Mouse (Mus musculus) spleen, adult 18-20 months (tissue): ENCODE results near the gene Ifnar2.

Experiments used
- DNase-seq, 2 experiments: peaks; one replicate each; pipeline ENCODE4 v3.0.0; 2022; ENCODE audit warnings: mixed read lengths in 2 of 2

Ifnar2 gene

GRCm38 (mm10) chr16:91372577-91373472, at the start of gene Ifnar2:
Ifnar2 (plus strand) TSS chr16:91372783.
- DNase-seq, result peak; percentile 73 to 82

DNA sequence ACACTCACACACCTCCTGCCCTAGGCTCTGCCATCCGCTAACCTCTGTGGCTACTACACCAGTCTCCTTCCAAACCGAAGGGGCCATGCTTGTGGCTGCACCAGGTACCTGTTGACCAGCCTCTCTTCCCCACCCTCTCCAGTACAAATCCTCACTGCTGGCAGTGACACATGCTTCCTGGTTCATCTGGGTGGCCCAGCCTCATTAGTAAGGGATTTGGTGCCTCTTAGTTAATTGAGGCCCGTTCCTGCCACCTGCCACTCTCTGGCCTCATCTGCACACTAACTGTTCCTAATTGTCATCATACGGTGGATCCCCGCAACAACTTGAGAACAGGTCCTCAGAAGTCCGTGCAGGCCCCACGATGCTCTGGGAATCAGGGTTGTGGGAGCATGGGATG, 45.0 kb upstream of the Ifnar2 start:
- DNase-seq, result no peak

GRCm38 (mm10) chr16:91328922-91329321, 43.7 kb upstream of the Ifnar2 start:
- DNase-seq, result no peak

DNA sequence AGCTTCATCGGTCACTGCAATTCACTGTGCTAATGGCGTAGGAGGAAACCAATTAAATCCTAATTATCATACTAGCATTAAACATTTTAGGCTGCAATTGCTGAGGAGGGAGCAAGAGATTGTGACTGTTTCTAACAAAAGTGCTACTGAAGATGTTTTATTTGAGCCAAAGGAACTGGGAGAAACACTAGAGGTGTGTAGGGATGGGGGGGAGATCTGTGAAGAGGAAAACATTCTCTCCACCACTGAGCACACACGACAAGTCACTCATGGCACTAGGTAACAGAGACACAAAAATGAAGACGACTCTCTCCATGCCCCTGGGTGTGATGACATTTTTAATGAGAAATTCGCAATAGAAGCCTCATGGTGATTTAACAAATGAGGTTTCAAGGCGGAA, 42.1 kb upstream of the Ifnar2 start:
- no peak for DNase-seq

DNA sequence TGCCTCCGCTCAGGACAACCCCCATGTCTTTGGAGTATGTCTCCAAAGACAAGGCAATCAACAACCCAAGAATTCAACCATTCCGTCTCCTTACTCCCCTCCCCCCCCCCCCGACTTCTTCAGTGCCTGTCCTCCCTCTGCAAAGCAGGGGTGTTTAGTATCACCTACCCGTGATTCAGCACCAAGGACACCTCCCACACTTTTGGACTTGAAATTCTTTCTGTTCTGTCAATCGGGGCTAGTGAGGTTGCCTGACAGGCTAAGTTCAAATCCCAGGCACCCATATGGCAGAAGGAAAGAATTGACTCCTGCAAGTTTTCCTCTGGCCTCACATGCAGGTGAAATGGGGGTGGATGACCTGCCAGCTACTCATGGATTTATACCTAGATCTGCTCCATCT, 41.4 kb upstream of the Ifnar2 start:
- no peak for DNase-seq

DNA sequence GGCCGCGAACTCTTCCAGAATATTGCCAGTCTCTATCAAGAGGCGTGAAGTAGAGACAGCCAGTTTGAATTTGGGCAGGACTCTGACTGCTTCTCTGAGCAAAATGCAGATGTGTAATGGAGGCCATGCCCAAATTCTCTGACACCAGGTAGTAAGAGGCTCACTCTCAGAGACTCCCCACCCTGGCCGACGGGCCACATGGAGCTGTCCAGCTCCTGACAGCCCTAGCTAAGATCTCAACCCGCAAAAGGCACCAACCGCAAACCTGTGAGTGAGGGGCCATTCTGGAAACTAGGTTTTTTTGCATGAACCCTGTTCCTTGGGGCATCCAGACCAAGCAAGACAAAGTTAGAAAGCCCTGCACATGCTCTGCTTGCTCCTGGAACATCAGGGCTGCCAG, 39.7 kb upstream of the Ifnar2 start:
- no peak for DNase-seq

DNA sequence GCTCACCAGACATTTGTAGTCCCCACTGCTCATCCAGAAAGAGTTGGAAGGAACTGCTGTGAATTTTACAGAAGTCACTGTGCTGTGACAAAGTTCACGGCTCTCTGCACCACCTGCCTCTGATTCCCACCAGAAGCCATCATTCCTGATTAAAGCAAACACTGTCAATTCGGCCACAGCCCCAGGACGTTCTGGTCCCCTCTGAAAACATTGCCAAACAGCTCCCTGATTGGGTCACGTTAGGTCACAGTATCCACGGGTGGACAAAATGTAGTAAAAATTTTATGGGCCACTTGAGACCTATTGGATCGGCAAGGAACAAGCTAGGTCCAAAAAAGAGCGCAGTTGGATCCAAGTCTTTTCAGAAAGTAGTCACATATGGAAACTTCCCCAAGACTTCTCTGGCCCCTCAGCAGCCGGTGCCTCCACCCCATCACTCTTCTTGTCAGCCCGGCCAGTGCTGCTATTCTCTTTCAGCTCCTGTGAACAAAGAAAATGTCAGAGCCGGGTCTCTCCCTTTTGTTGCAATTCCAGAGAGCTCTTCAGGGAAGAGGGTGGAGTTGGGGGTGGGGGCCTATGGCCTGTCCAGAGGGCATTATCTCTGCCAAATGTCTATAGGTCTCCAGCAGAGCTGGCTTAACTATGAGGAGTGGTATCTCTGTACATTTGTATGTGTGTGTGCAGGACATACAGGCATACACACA, 38.2 kb upstream of the Ifnar2 start:
- no peak for DNase-seq

DNA sequence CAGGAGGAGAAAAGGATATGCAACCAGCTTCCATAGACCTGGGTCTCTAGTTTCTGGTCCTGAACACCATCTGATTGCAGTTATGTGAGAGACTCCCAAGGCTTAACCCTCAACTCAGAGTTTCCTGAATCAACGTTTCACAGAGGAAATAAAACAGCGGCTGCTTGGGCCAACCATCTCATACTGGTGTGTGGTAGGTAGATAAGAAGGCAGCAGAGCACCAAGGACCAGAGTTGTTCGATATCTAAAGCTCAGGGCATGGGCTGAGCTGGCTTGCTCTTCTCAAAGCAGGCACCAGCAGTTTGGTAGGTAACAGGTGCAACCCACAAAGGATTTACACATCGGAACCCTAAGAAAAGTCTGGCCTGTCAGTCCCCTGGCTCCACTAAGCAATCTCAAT, 35.8 kb upstream of the Ifnar2 start:
- DNase-seq, result no peak

DNA sequence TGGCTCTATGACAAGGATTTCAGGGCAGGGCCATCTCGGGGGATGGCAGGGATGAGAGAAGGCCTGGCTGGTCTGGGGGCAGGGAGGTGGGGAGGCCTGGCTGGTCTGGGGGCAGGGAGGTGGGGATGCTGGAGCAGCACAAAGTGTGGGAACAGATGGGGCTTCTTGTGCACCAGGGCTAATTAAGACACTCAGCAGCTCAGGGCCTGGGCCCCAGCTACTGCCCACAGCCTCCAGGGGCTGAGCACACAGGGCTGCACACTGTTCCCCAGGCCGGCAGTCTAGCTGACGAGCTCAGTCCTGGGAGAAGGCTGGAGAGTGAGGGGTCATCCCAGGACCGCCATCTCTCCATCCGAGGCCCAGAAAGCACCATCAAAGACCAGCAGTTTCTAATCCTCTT, 35.1 kb upstream of the Ifnar2 start:
- DNase-seq, result no peak

DNA sequence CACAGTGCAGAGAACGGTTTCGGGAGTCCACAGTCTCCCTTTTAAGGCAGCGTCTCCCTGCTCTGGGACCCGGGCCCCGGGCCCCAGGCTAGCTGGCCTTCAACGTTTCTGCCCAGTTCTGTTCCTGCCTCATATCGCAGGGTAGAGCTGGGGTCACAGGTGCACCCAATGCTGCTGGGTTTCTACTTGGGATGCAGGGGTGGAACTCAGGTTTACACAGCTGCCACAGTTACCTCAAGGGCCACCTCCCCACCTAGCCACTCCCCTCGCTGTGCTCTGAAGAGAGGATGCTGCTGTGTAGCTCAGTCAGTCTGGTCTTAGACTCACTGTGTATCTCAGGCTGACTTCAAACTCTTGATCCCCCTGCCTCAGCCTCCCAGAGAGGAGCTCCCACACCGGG, 26.1 kb upstream of the Ifnar2 start:
- no peak for DNase-seq

DNA sequence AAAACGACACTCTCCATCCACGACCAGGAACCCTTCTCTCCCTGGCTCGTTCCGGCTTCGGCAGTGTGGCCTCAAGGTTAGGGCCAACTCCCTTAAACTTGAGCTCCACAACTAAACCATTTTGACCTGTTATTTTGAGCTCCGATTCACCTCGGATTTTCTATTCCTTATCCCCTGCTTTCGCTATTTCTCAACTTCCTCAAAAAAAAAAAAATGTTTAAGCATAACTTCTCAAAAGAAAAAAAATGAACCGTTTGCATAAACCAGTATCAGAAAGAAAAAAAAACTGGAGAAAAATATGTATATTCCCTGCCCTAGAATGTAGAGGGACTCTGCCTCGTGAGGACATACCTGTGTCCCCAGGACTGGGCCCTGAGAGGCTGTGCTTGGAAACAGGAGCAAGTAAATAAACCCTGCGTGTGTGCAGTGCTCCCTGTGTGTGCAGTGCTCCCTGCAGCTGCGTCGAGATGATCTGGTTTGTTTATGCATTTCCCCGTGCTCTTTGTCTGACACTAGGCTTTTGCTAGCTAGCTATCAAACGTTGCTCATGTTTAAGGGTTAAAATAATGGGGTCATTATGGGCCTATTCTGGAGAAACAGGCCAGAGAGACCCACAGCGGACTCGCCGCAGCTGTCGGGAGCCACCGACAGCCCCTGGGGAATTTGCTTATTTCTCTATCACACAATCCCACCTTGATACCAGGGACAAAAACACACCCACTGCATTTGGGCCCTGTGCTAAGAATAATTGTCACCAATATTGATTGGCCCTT, 24.9 kb upstream of the Ifnar2 start:
- DNase-seq, result no peak

GRCm38 (mm10) chr16:91348264-91348565, 24.4 kb upstream of the Ifnar2 start:
- DNase-seq, result no peak

DNA sequence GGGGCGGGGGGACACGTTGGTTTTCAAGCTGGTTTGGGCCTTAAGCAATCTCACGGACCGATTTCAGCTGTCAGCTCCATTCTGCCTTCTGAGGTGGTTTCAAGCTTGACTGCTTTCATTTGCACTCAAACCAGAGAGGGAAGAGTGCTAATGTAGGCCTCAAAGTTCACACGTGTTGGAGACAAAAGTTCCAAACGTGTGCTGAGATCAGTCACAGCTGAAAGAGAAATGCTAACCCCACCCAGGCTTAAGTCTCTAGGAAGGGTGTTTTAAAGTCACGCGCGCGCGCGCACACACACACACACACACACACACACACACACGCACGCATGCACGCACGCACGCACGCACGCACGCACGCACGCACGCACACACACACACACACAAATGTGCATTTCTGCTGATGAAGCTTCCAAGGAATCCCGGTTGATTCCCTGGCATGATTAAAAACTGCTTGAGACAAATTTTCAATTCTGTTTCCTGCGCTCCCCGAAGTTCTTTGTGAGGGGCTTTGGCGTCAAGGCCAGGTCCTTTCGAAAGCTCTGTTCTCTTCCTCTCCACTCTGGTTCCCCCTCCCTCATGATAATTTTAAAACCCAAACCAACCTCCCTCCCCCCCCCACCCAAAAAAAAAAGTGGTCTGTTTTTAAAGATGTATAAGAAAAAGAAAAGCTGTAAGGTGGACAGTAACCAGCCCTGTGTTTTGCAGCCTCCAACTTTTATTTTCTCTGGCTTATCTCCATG, 23.8 kb upstream of the Ifnar2 start:
- peak; percentile 31 to 44 for DNase-seq

GRCm38 (mm10) chr16:91352084-91352562, 20.5 kb upstream of the Ifnar2 start:
- peak in 1 of 2 experiments; percentile 73 for DNase-seq

- DNase-seq, result no peak
Measured at GRCm38 (mm10) chr16:91352749-91353148, 19.8 kb upstream of the Ifnar2 start.

- DNase-seq, result no peak
Measured at GRCm38 (mm10) chr16:91353177-91353576, 19.4 kb upstream of the Ifnar2 start.

DNA sequence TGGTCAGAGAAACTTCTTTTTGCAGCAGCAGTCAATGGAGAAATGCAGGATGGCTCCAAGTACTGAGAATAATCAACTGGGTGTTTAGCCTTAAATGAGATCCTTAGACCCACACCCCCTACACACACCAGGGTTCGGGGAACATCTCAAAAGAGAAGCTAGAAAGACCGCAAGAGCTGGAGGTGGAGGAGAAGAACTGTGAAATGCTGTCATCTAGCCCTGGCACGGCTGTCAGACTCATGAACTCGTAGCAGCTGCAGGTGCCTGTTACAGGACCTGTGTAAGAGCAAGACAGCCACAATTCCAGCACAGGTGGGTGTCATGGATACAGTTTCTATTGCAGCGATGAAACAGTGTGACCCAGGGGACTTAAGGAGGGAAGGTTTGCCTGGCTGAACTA, 18.9 kb upstream of the Ifnar2 start:
- DNase-seq, result no peak

DNA sequence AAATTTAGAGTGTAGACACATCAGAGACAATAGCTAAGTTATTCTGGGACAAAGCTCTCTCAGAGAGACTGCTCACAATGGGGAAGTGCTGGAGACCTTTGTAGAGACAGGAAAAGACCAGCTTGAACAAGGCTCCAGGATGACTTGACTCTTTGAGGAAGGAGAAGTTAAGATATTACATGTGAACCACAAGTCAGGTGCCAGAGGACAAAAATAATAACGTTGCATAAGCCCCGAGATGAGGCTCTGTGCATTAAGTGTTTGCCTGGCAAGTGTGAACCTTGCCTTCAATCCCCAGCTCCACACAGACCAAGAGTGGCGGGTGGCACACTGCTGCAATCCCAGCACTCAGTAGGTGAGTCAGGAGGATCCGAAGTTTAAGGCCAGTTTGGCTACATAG, 18.0 kb upstream of the Ifnar2 start:
- DNase-seq, result no peak

DNA sequence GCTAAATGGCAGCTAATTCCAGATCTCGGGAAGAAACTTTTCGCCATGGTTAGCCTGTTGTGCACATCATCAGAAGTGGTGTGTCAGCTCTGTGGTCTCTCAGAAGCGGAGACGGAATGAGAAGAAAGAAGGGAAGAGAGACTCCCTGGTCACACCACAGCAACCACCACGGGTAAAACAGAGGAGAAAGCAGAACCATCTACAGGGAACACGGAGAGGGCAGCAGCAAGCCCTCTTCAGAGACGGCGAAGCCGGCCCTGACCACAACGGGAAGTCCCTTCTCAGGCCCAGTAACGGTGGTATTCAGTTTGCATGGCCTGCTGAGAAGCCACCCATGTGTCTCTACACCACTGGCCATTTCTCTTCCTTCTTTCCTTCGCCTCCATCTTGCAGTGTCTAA, 17.4 kb upstream of the Ifnar2 start:
- peak; percentile 59 to 64 for DNase-seq

- no peak for DNase-seq
Measured at GRCm38 (mm10) chr16:91356760-91357525, 15.6 kb upstream of the Ifnar2 start.

DNA sequence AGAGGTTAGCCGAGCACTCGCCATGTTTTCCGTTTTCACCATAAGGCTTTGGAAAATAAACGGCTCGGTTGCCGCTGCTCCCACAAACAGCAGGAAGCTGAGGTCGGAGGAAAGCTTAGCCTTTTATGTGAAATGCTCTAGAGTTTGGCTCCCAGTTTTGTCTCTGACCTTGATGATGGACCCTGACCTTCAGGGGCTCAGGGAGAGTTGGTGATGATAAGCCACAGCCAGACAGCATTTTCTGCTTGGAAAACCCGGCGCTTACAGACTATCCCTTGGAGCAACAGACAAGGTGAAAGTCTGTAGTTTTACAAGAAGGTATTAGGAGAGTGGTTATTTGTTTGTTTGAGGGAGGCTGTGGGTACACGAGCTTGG, 15.1 kb upstream of the Ifnar2 start:
- DNase-seq, result no peak

GRCm38 (mm10) chr16:91358555-91358954, 14.0 kb upstream of the Ifnar2 start:
- peak in 1 of 2 experiments; percentile 41 for DNase-seq
